Mouse (Mus musculus) hindbrain, embryonic 15.5 days (tissue): Measurements from ENCODE around the gene Magi1. TPM values are rescaled to one million over a fixed set of nuclear protein-coding genes. Genes with fewer than 3 reads are reported as not detected.

Source experiments
- ATAC-seq: fragments of 200-750 bp; cut with Nextera tagmentation; 2 replicates; pipeline ENCODE4 v1.8.0; 2017; ENCODE audit warnings: low read depth, moderate number of reproducible peaks, moderate TSS enrichment; ENCODE audit not compliant: low FRiP score
- H3K27ac ChIP-seq: fragments of 300-500 bp; sonication (generic); replicated peaks from 2 replicates; pipeline ENCODE4 v1.5.1; 2015; ENCODE audit warnings: mild to moderate bottlenecking, inconsistent platforms
- H3K27me3 ChIP-seq: fragments of 300-500 bp; sonication (generic); 2 replicates; pipeline ENCODE4 v1.6.1; 2015; ENCODE audit warnings: control low read depth, inconsistent platforms
- H3K36me3 ChIP-seq: fragments of 300-500 bp; sonication (generic); 2 replicates; pipeline ENCODE4 v1.6.1; 2015; ENCODE audit warnings: control low read depth, inconsistent platforms
- H3K4me1 ChIP-seq: fragments of 300-500 bp; sonication (generic); replicated peaks from 2 replicates; pipeline ENCODE4 v1.6.1; 2015; ENCODE audit warnings: control low read depth, inconsistent platforms
- H3K4me2 ChIP-seq: fragments of 300-500 bp; sonication (generic); 2 replicates; pipeline ENCODE4 v1.6.1; 2015; ENCODE audit warnings: moderate library complexity, mild to moderate bottlenecking, inconsistent platforms
- H3K4me3 ChIP-seq: fragments of 300-500 bp; sonication (generic); 2 replicates; pipeline ENCODE4 v1.5.1; 2015; ENCODE audit warnings: mild to moderate bottlenecking, inconsistent platforms
- H3K9ac ChIP-seq: fragments of 300-500 bp; sonication (generic); 2 replicates; pipeline ENCODE4 v1.6.1; 2015; ENCODE audit warnings: inconsistent platforms
- H3K9me3 ChIP-seq: fragments of 300-500 bp; sonication (generic); 2 replicates; pipeline ENCODE4 v1.6.1; 2016; ENCODE audit warnings: control low read depth, inconsistent platforms
- WGBS: fragments of 180-500 bp; shearing (Covaris S2); methylation state at CpG from one replicate; pipeline ENCODE4 v1.1.7; 2015; 5-methylcytosine and 5-hydroxymethylcytosine counted together
- polyA plus RNA-seq: library from polyadenylated mRNA; unstranded; fragments of >200 nt; fragmentation: Nextera tagmentation; extraction: Ambion mirVana; gene quantifications from 2 replicates; pipeline ENCODE4 v1.2.1, GENCODE M21; 2015

Magi1 gene
- polyA plus RNA-seq, 1 experiment from 2014 or later = 30.4 TPM

DNA sequence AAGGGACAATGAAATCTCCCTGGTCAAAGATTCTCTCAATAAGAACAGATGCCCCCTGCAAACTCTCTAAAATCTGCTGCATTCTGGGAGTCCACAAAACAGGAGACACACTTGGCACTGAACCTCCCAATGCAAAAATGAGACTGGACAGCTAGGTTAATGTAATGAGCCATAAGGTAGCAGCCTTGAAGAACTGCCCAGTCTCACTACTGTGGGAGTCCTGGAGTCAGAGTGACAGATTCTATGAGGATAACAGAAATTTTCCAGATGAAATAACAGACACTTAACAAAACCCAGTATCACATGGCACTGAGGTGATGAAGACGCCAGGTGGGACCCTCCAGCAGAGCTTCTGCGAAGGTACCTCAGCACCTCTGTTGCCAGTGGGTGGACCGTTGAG is 393.7 kb downstream of the Magi1 start:
- Histone ChIP-seq H3K4me3 (no peak overlapping the region), H3K4me2 (no peak overlapping the region), H3K4me1 (peaks cover 12% of the 10 kb centered on the region), H3K9me3 (no peaks in the 10 kb centered on the region), H3K27ac (no peak overlapping the region), H3K27me3 (no peaks in the 10 kb centered on the region), H3K9ac (no peak overlapping the region), H3K36me3 (no peaks in the 10 kb centered on the region)
- ATAC-seq = no peak
- WGBS = 77% methylated on average over 3 of the region's 3 CpGs

DNA sequence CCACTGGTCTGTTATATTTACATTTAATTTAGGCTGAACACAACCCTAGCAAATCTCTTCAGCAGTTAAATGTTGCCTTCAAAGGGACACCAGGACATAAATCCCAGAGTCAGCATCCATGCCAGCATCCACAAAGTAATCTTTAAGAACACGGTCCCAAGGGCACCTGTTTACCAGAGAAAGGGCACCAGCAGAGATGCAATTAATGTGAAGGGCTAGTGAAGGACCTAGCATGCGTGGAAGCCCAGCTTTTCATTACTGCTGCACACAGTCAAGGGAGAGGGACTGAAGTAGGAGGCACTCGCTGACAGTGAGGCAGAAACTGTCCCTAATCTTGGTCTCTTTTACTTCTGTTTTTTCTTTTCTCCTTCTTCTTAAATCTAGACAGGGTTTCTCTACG is 406.4 kb downstream of the Magi1 start:
- Histone ChIP-seq H3K36me3 (no peaks in the 10 kb centered on the region), H3K4me3 (no peak overlapping the region), H3K9me3 (no peaks in the 10 kb centered on the region), H3K4me2 (no peak overlapping the region), H3K27ac (no peak overlapping the region), H3K9ac (no peak overlapping the region), H3K27me3 (no peaks in the 10 kb centered on the region), H3K4me1 (peaks cover 16% of the 10 kb centered on the region)
- 52% methylated on average over 4 of the region's 4 CpGs for whole genome bisulfite sequencing
- ATAC-seq = no peak

DNA sequence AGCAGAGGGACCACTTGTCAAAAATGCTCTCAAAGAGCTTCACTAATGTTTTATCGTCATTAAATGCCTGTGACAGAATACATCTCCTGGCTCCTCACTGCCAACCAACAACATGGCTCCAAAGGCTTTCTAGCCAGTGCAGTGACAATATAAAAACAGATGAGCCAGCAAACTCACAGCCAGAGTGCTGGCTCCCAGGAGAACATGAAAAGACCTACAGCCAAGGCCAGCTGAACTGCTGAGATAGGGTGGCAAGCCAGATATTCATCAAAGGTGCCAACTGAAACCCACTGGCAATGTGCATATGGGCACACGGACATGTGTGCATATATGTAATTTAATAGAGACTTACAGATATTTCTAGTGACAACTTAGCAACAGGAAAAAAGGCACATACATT is 408.8 kb downstream of the Magi1 start:
- no peak for ATAC-seq
- Histone ChIP-seq H3K27me3 (no peaks in the 10 kb centered on the region), H3K9me3 (no peaks in the 10 kb centered on the region), H3K36me3 (no peaks in the 10 kb centered on the region), H3K4me2 (no peak overlapping the region), H3K9ac (no peak overlapping the region), H3K4me3 (no peak overlapping the region), H3K4me1 (peaks cover 20% of the 10 kb centered on the region), H3K27ac (no peak overlapping the region)
- WGBS = 36% methylated on average over 2 of the region's 2 CpGs

DNA sequence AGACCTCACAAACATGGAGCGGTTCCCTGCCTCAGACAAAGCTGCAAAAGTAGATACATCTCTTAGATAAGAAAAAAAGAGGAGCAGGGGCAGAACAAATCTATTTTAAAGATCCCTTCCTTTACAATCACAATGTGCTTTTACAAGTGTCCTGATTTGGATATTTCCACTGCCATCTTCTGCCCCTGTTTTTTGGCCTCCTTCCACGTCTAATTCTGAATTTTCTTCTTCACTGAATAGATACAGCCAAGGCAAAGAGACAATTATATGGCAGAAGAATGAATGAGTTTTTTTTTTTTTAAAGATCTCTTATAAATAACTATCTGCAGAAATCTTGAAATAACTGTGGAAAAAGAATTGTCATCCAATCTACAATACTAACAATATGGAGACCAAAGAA is 409.3 kb downstream of the Magi1 start:
- Histone ChIP-seq H3K4me1 (peaks cover 21% of the 10 kb centered on the region), H3K27me3 (no peaks in the 10 kb centered on the region), H3K27ac (no peak overlapping the region), H3K36me3 (no peaks in the 10 kb centered on the region), H3K9ac (no peak overlapping the region), H3K4me3 (no peak overlapping the region), H3K9me3 (no peaks in the 10 kb centered on the region), H3K4me2 (no peak overlapping the region)
- 61% methylated on average over 2 of the region's 2 CpGs for WGBS
- ATAC-seq = no peak

DNA sequence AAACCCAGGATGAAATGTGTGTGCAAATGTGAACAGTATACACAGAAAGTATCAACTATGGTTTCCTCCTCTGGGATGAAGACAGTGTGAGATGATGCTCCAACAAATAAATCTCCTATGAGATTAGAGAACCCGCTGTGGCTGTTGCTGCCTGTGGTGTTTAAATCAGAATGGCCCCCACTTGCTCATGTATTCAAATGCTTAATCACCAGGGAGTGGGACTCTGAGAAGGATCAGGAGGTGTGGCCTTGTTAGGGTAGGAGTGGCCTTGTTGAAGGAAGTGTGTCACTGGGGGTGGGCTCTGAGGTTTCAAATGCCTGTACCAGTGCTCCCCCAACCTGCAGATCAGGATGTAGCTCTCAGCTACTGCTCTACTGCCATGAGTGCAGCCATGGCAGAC is 410.2 kb downstream of the Magi1 start:
- Histone ChIP-seq H3K4me3 (no peak overlapping the region), H3K27ac (no peak overlapping the region), H3K36me3 (no peaks in the 10 kb centered on the region), H3K4me2 (no peak overlapping the region), H3K9me3 (no peaks in the 10 kb centered on the region), H3K27me3 (no peaks in the 10 kb centered on the region), H3K9ac (no peak overlapping the region), H3K4me1 (peaks cover 21% of the 10 kb centered on the region)
- ATAC-seq = no peak
- 50% methylated on average over 1 of the region's 1 CpGs for WGBS

DNA sequence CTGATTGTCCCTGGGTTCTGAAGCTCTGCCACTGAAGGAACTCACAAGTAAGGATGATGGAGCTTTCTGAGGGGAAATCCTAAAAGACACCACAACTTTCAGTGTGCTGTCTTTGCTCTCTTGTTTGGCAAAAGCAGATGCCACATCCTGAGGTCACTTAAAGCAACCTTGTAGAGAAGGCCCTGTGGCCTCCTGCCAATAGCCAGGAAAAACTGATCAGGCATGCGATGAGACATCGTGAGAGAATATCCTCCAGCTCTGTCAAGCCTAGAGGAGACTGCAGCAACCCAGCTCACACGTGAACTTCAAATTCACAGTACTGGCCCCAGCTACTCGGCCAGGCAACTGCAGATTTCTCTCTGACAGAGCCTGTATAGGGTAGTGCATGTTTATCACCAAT is 412.2 kb downstream of the Magi1 start:
- Histone ChIP-seq H3K9me3 (no peaks in the 10 kb centered on the region), H3K27me3 (no peaks in the 10 kb centered on the region), H3K4me2 (no peak overlapping the region), H3K27ac (no peak overlapping the region), H3K9ac (no peak overlapping the region), H3K4me3 (no peak overlapping the region), H3K4me1 (peaks cover 21% of the 10 kb centered on the region), H3K36me3 (no peaks in the 10 kb centered on the region)
- no peak for ATAC-seq
- 52% methylated on average over 4 of the region's 4 CpGs for WGBS

DNA sequence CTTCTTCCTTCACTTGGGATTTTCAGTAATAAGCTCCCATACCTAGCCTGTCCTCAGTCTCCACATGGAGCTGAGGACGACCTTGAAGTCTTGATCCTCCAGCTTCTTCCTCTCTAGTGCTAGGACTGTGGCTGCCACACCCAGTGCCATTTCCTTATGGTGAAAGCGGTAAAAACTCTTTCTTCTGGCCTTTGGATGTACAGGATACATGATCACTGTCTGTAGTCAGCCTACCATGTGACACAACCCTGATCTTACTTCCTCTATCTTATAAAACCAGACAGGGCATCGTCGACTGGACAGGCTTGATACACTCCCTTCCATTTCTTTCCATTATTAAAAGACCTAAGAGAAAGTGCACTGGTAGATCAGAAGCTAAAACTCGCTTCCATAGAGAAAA is 413.7 kb downstream of the Magi1 start:
- WGBS = 84% methylated on average over 5 of the region's 5 CpGs
- peaks cover 17% of the 10 kb centered on the region for H3K4me1 ChIP-seq
- H3K36me3 ChIP-seq = no peaks in the 10 kb centered on the region
- no peaks in the 10 kb centered on the region for H3K27me3 ChIP-seq
- H3K9me3 ChIP-seq = no peaks in the 10 kb centered on the region
- H3K27ac ChIP-seq = no peak overlapping the region
- no peak overlapping the region for H3K4me2 ChIP-seq
- H3K9ac ChIP-seq = no peak overlapping the region
- H3K4me3 ChIP-seq = no peak overlapping the region
- ATAC-seq = no peak

DNA sequence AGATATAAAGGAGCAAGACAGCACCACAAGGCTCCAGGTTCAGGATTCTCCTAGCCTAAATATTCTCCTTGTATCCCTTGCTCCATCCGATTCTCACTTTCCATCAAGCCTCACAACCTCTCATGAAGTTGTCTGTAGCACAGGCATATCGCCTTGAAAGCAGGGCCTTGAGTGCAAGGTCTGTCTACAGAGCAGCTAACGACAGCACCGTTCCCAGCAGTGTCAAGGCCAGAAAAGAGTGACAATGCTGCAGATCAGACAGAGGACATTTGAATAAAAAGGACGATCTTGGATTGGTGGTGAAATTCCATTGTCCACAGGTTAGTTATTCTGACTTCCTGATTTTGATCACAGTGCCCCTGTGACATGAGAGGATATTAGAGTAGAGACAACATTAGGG is 421.5 kb downstream of the Magi1 start:
- ATAC-seq = no peak
- Histone ChIP-seq H3K4me3 (no peak overlapping the region), H3K9me3 (no peaks in the 10 kb centered on the region), H3K4me1 (peaks cover 8% of the 10 kb centered on the region; the same call in 1 of the 2 replicates), H3K27me3 (no peaks in the 10 kb centered on the region), H3K9ac (no peak overlapping the region), H3K4me2 (no peak overlapping the region), H3K27ac (no peak overlapping the region), H3K36me3 (no peaks in the 10 kb centered on the region)
- WGBS = 91% methylated on average over 5 of the region's 5 CpGs

DNA sequence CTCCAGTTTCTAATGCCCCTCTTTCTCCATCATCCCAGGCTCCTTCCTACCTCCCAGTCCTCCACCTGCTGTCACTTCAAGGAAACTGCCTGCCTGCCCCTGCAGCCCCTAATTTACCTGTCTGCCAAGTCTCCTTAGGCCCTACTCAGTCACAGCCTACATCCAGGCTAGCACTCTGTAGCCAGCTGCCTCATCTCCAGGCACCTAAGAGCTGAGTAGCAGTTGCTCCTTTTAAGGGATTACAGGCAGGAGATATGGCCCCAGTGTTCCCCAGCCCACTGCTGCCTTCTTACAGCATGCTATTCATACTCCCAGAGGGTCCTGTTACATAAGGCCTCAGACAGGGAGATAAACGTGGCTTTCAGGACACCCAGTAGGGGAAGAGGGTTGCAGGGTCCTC is 426.9 kb downstream of the Magi1 start:
- Histone ChIP-seq H3K9ac (no peak overlapping the region), H3K4me1 (peaks cover 26% of the 10 kb centered on the region), H3K27ac (peak overlapping the region; percentile 74; the same call in 1 of the 2 replicates), H3K27me3 (no peaks in the 10 kb centered on the region), H3K4me3 (no peak overlapping the region), H3K4me2 (no peak overlapping the region), H3K9me3 (no peaks in the 10 kb centered on the region), H3K36me3 (no peaks in the 10 kb centered on the region)
- no peak for ATAC-seq
- 24% methylated on average over 1 of the region's 1 CpGs for WGBS

DNA sequence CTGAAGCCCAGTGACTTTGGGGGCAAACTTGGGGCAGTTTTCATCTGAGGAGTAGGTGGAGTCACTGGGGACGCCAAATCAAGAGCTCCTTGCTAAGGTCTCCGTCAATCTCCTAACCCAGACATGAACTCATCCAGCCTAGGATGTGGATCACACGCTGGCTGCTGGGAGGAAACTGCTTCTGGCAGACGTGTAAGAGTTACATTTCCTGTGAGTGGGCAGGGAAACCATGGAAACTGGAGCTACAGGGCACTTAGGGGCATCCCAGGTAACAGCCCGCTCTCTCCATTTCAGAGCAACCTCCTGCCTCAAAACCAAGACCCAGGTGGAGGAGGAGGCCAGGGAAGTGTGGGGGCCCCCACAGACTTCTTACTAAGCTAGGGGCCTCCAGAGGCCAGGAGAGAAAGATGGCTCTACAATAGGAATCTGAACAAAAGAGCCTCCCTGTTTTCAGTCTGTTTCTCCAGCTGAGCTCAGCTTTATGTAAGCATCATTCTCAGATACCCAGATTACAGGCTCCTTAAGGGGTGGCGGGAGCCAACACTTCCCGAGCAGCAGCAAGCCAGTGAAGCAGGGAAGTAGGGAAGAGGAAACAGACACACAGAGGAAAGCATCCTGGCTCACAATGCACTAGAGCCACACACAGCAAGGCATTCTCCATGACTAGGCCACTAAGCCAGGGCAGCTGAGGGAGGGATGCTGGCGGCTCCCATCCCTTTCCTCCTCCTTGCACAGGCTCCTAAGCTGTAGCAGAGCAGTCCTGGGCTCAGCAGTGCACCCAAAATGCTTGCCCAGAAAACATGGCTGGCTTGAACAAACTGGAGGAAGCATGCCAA is 427.7 kb downstream of the Magi1 start:
- peak overlapping the region; percentile 74 for H3K27ac ChIP-seq
- H3K36me3 ChIP-seq = no peaks in the 10 kb centered on the region
- 0 out of 2 replicates have a peak overlapping the region, but pooled peaks have one; percentile 16 for H3K9ac ChIP-seq
- ATAC-seq = peak; percentile 42
- no peak overlapping the region for H3K4me2 ChIP-seq
- no peaks in the 10 kb centered on the region for H3K9me3 ChIP-seq
- 22% methylated on average over 8 of the region's 8 CpGs for WGBS
- H3K4me3 ChIP-seq = no peak overlapping the region
- H3K27me3 ChIP-seq = no peaks in the 10 kb centered on the region
- H3K4me1 ChIP-seq = peaks cover 26% of the 10 kb centered on the region

DNA sequence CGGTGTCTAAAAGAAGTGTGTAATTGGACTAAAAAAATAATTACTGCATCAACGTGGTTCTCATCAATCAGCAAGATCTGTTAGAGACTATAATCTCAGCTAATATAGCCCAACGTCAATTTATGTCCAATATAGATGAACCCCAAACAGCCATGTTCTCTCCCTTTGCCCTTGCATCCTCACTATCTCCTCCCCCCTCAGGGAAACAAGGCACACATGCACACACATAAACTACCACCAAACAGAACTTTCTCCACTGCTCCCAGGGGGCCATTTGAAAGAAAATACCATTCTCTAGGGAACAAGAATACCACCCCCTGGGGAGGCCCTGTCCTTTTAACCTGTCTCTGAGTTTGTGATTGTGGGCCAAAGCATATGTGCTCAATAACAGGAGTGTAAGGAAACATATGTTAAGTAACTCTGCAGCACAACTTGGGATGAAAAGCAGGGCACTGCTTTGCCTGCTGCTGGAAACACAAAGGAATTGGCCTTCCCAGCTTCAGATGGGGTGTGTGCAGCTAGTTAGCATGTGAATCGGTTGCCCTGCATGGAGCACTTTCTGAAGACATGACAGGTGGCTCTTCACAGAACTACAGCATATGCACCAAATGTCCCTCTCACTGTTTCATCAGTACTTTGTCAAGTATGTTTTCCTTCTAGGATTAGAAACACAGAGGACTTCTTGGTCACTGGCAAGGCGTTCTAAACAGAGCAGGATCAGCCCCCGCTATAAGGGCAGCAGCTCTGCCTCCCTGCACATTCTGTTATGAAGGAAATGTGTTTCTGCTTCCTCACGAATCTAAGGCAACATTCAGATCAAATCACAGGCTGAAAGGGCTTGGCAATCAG is 434.6 kb downstream of the Magi1 start:
- WGBS = 17% methylated on average over 7 of the region's 7 CpGs
- Histone ChIP-seq H3K4me3 (no peak overlapping the region), H3K36me3 (no peaks in the 10 kb centered on the region), H3K27me3 (no peaks in the 10 kb centered on the region), H3K4me2 (no peak overlapping the region), H3K27ac (0 out of 2 replicates have a peak overlapping the region, but pooled peaks have one; percentile 46), H3K9me3 (no peaks in the 10 kb centered on the region), H3K9ac (no peak overlapping the region), H3K4me1 (peaks cover 45% of the 10 kb centered on the region)
- peak; percentile 38; the same call in 1 of the 2 replicates for ATAC-seq

DNA sequence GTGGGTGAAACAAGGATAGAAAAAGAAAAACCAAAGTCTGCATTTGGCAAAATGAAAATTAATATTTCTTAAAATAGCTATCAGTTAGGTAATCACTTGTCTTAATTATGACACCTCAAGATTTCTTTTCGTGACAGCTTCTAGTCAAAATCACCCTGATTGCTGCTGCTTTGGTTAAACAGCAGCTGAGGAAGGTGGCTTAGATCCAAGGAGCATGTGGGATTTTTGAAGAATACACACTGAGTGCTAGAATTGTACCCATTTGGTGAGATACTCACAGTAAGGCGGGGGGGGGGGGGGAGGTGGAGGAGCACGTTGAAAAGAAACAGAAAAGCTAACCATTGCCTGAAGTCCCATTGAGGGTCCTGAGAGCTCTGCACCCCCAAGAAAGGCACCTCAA is 438.2 kb downstream of the Magi1 start:
- no peak overlapping the region for H3K27ac ChIP-seq
- no peak overlapping the region for H3K9ac ChIP-seq
- no peaks in the 10 kb centered on the region for H3K27me3 ChIP-seq
- peaks cover 44% of the 10 kb centered on the region for H3K4me1 ChIP-seq
- ATAC-seq = no peak
- H3K9me3 ChIP-seq = no peaks in the 10 kb centered on the region
- no peak overlapping the region for H3K4me2 ChIP-seq
- H3K36me3 ChIP-seq = no peaks in the 10 kb centered on the region
- H3K4me3 ChIP-seq = no peak overlapping the region
- WGBS = 72% methylated on average over 3 of the region's 3 CpGs
